Mouse (Mus musculus) cortical plate, adult 2 months (tissue): ENCODE measurements around the gene Sap18. TPM values are rescaled to one million over a fixed set of nuclear protein-coding genes. Genes with fewer than 3 reads are reported as not detected.
A peak's percentile ranks its signal among the peaks of the same experiment; 100 is the strongest.

Experiments
- H3K27ac ChIP-seq: fragments of 200-500 bp; 2 replicates; pipeline ENCODE4 v1.5.1; 2012; ENCODE audit warnings: low read length, control low read depth, inconsistent platforms; ENCODE audit not compliant: insufficient read depth
- H3K4me1 ChIP-seq: fragments of 200-500 bp; 2 replicates; pipeline ENCODE4 v1.6.1; 2011; ENCODE audit warnings: low read length; ENCODE audit not compliant: control insufficient read depth, insufficient read depth
- H3K4me3 ChIP-seq: fragments of 200-500 bp; 2 replicates; pipeline ENCODE4 v1.5.1; 2011; ENCODE audit warnings: mild to moderate bottlenecking, low read length, control low read depth; ENCODE audit not compliant: insufficient read depth
- CTCF ChIP-seq: fragments of 200-500 bp; IDR thresholded peaks from 2 replicates; pipeline ENCODE4 v1.5.1; 2011; ENCODE audit warnings: mild to moderate bottlenecking, control low read depth, low read length; ENCODE audit not compliant: insufficient read depth; ENCODE audit errors: extremely low read depth
- POLR2A ChIP-seq: fragments of 200-500 bp; IDR thresholded peaks from 2 replicates; pipeline ENCODE4 v1.6.1; 2011; ENCODE audit warnings: mild to moderate bottlenecking, low read length, control low read depth; ENCODE audit not compliant: insufficient read depth; ENCODE audit errors: extremely low read depth
- polyA plus RNA-seq: library from polyadenylated mRNA; depleted of rRNA; stranded (reverse); fragments of >200 nt; gene quantifications from 2 replicates; pipeline ENCODE4 v1.2.3, GENCODE M21; 2012

Gene Sap18
- polyA plus RNA-seq, 1 experiment = 25.6 TPM

GRCm38 (mm10) chr14:57772157-57772815 is 25.7 kb upstream of the Sap18 start:
- no peak overlapping the region for H3K27ac ChIP-seq
- no peak for TF ChIP-seq CTCF
- no peak for TF ChIP-seq POLR2A
- H3K4me3 ChIP-seq = no peak overlapping the region

DNA sequence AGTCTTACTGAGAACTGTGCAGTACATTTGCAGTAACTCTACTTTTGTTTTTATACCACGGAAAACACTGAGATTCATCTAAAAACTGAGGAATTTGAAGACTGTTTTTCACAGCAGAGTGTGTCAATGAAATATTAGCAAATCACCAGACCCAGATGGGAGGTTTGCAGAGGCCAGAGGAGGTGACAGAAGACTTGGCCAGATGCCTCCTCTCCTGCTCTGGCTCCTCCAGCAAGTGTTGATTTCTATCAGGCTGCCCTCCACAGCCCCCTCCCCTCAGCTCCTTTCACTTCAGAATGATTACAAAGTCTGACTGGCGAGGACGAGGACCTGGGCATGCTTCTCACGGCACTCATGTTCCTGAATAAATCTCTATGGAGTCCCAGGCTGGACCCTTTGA is 10.6 kb upstream of the Sap18 start:
- TF ChIP-seq POLR2A (no peak), CTCF (no peak)
- H3K27ac ChIP-seq = no peak overlapping the region

More at GRCm38 (mm10) chr14:57772157-57772815, 25.7 kb upstream of the Sap18 start:
- no peaks in the 10 kb centered on the region for H3K4me1 ChIP-seq

GRCm38 (mm10) chr14:57789311-57789710 is 8.7 kb upstream of the Sap18 start:
- TF ChIP-seq POLR2A (no peak), CTCF (no peak)
- H3K27ac ChIP-seq = no peak overlapping the region
- no peak overlapping the region for H3K4me3 ChIP-seq
- no peaks in the 10 kb centered on the region for H3K4me1 ChIP-seq

More for the DNA sequence above, 10.6 kb upstream of the Sap18 start:
- H3K4me1 ChIP-seq = no peaks in the 10 kb centered on the region
- no peak overlapping the region for H3K4me3 ChIP-seq

DNA sequence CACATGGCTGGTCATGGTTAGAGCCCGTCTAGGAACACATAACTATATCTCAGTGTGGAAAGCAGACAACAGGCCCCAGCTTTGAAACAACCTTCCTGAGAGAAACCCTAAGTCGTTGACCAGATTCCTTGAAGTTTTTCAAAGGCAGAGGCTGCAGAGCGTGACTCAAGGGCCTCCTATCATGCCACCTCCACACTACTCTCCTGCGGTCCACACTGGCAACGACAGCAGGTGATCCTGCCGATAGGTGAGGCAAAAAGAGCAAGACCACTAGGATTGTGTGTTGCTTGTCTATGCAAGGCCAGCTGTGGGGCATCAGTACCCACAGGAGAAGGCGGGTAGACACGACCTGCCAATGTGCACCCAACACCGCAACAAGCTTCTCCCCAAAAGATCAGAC is 8.2 kb upstream of the Sap18 start:
- TF ChIP-seq POLR2A (no peak), CTCF (no peak)
- Histone ChIP-seq H3K4me3 (no peak overlapping the region), H3K4me1 (no peaks in the 10 kb centered on the region), H3K27ac (no peak overlapping the region)

DNA sequence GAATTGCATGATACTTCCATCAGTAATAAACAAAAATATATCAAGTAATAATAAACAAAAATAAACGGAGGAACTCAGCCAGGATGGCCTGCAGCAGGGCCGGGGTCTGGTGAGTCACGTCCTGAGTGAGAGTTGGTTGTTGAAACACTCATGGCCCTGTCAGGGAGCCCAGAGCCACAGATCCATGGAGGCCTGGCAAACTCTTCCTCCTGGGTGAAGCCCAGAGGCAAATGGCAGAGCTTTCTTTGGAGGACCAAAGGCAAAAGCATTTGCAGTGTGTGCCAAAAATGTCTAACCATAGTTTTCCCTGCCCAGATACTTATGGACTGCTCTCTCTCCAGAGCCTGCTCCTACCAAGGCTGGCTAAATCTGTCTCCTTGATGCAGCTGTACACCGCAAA is 6.8 kb upstream of the Sap18 start:
- Histone ChIP-seq H3K27ac (no peak overlapping the region), H3K4me3 (no peak overlapping the region), H3K4me1 (no peaks in the 10 kb centered on the region)
- TF ChIP-seq CTCF (no peak), POLR2A (no peak)

DNA sequence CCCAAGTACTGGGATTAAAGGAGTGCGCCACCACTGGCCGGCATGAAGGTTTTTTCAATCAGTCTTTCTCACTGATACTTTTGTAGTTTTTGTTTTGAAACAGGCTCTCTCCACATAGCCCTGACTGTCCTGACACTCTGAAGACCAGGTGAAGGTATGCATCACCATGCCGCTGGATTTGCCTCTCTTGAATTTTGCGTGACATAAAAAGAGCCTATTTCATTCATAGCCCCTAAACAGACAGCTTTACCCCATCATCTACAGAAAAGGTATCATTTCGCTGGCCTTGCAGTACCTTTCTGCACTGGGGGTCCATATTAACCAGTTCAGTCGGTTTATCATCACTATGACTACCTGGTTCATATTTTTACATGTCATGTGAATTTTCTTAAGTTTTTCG is 429 bp upstream of the Sap18 start:
- peak overlapping the region; percentile 80 for H3K4me3 ChIP-seq
- peaks cover 6% of the 10 kb centered on the region for H3K4me1 ChIP-seq
- TF ChIP-seq CTCF (no peak), POLR2A (no peak)

DNA sequence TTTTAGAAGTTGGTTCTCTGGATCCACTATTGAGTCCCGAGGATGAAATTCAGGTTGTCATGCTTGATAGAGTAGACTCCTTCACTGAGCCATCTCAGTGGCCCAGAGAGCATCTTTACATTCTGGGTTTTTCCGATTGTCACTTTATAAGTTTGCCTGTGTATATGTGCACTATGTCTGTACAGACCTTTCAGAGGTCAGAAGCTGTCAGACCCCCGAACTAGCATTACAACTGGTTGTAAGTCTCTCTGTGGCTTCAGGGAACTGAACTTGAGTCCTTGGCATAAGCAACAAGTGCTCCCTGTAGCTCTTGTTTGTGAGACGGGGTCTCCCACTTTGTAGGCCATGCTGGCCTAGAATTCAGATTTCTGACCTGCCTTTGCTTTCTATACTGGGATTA is 5.8 kb downstream of the Sap18 start:
- Histone ChIP-seq H3K4me1 (peaks cover 6% of the 10 kb centered on the region), H3K4me3 (no peak overlapping the region), H3K27ac (no peak overlapping the region)
- TF ChIP-seq CTCF (no peak), POLR2A (no peak)

More for the DNA sequence above, 429 bp upstream of the Sap18 start:
- H3K27ac ChIP-seq = no peak overlapping the region

DNA sequence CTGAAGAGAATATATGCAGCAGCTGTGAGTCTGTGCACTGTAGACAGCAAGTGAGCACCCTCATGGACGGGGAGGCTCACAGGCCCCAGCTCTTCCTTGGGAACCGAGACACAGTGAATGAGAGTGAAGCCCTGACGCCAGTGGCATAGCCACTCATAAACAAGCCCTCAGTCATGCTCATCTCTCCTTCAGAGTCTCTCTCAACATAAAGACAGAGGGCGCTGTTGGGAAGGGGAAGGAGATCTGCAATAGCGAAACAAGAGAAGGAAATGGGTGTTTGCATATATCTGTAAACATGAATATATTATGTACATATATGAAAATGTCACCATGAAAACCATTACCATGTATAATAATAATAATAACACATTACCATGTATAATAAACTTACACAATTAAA is 10.6 kb downstream of the Sap18 start:
- TF ChIP-seq CTCF (peak; percentile 42; the same call in 1 of the 2 replicates), POLR2A (no peak)

DNA sequence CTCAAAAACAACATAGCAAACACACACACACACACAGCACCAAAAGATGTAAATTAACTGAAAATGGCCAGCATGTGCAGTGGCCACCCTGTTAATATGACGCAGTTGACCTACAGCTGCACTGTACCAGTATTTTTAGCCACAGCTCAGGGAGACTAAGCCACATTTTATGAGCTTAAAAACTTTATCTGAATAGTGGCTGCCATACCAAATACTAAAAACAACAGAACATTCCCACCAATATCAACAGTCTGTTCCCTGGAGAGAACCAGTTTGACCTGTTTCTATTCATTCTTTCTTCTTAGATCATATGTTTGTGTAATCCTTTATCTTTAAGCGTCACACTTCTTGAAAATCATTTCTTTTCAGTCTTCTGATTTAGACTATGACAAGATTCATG is 12.9 kb downstream of the Sap18 start:
- Histone ChIP-seq H3K27ac (no peak overlapping the region), H3K4me3 (no peak overlapping the region), H3K4me1 (no peaks in the 10 kb centered on the region)
- TF ChIP-seq CTCF (no peak), POLR2A (no peak)

More for the DNA sequence above, 10.6 kb downstream of the Sap18 start:
- Histone ChIP-seq H3K4me3 (no peak overlapping the region), H3K27ac (no peak overlapping the region), H3K4me1 (no peaks in the 10 kb centered on the region)

GRCm38 (mm10) chr14:57811844-57812243 is 13.9 kb downstream of the Sap18 start:
- Histone ChIP-seq H3K27ac (no peak overlapping the region), H3K4me1 (no peaks in the 10 kb centered on the region), H3K4me3 (no peak overlapping the region)
- TF ChIP-seq POLR2A (no peak), CTCF (no peak)
